Mouse (Mus musculus) urinary bladder, postnatal 14 days (tissue): ENCODE measurements around the gene Serpinf1.
"Not testable (repeated sequence)": the region's sequence is repeated elsewhere in the genome, so short reads cannot be mapped to it uniquely, and the experiment has no call there.

Experiments
- DNase-seq: peaks from one replicate; pipeline ENCODE4 v3.0.0; 2021; ENCODE audit warnings: low spot score

Gene Serpinf1

DNA sequence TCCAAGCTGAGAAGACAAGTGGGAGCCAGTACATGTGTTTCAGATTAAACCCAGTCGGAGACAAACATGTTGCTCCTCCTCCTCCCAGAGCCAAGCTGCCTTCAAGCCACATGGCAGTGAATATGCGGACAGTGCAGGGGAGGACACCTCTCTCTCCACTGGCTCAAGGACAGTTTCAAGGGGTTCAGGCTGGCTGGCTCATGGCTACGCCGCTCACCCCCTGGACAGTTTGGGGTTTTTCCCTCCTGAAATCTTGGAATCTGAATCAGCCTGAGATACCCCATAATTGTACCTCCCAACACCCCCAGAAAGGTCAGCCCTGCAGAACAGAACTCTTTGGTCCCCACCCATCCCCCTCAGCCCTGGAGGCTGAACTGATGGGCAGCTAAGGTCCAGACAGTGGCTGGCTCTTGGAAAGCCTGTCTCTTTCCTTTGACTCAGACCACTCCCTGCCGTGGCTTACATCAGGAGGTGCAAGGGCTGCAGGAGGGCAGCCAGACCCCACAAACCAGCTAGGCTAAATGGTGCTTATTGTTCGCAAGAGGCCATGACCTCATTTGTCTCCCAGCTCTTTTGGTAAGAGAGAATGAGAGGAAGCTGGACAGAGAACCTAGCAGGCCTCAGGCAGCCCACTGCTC lies 1.0 kb downstream of the Serpinf1 start:
- DNase-seq: no peak

GRCm38 (mm10) chr11:75420810-75421374 lies 1.6 kb downstream of the Serpinf1 start:
- DNase-seq: no peak

DNA sequence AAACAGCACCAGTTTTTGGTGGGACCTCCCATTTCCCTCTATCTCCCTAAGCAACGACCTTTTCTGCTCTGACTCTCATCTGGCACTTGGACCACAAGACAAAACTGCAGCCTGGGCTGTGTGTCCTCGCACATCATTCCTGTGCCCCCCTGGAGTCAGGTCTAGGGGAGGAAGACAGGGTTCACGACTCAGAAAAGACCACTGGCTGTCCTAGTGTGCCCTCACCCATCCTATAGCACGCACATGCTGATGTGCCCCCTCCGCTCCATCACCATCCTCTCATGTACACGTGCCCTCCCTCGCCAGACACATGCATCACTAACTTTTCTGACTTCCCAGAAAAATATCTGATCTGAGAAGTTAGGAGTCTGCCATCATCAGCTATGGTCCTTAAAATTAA lies 2.5 kb downstream of the Serpinf1 start:
- no peak for DNase-seq

DNA sequence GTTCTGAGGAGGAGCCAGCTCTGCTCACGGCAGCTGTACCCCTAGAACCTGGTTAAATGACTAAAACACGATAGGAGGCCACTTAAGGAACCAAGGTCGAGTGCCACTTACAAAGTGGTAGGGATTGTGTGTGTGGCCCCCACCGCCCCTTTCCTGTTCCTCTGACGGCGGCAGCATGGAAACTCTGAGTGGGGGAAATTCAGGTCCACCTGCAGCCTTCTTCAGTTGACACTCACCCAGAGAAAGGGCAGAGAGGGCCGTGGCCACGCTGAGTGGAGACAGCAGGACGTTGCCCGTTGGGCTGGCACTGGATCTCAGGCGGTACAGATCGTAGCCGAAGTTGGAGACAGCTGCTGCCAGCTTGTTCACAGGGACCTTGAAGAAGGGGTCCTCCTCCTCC lies 6.5 kb downstream of the Serpinf1 start:
- DNase-seq: no peak

- DNase-seq: no peak
Measured at GRCm38 (mm10) chr11:75415096-75415495, 7.4 kb downstream of the Serpinf1 start.

- no peak for DNase-seq
Measured at GRCm38 (mm10) chr11:75410591-75410990, 11.9 kb downstream of the Serpinf1 start.

DNA sequence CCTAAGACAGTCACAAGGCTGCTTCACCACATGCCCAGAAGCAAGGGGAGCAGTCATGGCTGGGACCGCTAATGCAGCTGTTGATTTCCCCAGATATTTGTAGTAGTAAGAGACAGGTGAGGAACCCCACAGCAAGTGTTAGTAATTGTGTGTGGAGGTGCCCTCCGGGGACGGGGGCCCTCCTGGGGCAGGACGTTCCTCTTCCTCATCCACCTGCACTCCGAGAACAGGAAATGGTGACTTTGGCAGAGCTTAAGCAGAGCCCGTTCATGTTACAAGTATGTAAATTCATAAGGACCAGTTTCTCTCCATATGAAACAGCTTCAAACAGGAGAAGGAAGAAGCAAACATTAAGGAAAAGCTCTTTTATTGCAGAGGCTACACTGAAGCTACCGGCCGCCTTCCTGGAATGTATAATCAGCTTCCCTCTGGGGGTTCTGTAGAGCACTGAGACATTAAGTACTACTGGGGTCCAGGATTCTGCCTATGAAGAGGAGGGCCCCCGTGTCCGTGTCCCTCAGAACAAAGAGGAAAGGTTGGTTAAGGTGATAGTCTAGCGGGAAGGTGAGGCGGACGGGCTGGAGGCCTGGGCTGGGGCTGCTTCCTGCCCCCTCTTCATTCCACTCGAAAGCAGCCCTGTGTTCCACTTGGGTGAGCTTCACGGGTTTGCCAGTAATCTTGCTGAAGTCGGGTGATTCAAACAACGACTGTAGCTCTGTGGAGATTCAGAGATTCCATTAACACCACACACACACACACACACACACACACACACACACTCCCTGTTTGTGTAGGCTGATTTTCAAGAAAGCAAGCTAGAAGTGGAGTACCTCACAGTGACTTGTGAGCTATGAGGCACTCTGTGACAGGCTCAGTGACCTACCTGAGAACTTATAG lies 12.6 kb downstream of the Serpinf1 start:
- no peak for DNase-seq

- DNase-seq: peak; percentile 54
Measured at GRCm38 (mm10) chr11:75406865-75407264, 15.6 kb downstream of the Serpinf1 start.

DNA sequence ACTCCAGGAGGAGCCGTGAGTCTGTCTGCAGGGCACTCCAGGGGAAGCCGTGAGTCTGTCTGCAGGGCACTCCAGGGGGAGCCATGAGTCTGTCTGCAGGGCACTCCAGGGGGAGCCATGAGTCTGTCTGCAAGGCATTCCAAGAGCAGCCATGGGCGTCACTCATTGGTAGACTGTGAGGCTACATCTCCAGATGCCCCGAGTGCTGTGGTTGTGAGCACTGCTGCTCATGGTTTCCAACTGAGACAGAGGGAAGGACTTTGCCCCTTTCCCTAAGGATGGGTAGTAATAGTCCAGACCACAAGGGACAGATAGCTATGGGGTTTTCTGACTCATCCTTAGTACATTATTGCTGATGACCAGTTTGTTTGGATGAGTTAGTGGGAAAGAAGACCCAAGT lies 16.4 kb downstream of the Serpinf1 start:
- DNase-seq: no peak

DNA sequence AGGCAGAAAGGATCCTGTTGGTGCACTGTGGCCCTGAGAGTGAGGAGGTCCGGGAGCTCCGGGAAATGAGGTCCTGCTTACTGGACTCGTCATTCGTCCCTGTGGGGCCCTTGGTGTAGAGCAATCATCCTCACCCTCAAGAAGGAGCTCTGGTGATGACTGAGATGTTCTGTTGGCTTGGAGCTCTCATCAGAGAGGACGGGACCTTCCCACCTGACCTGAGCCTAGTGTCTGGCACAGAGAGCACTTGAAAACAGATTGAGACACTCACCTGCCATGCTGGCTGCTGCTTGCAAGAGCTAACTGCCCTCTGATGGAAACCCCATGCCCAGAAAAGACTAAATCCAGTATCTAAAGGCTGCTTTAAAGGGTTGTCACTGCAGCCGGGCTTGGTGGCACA lies 17.7 kb downstream of the Serpinf1 start:
- DNase-seq: no peak

DNA sequence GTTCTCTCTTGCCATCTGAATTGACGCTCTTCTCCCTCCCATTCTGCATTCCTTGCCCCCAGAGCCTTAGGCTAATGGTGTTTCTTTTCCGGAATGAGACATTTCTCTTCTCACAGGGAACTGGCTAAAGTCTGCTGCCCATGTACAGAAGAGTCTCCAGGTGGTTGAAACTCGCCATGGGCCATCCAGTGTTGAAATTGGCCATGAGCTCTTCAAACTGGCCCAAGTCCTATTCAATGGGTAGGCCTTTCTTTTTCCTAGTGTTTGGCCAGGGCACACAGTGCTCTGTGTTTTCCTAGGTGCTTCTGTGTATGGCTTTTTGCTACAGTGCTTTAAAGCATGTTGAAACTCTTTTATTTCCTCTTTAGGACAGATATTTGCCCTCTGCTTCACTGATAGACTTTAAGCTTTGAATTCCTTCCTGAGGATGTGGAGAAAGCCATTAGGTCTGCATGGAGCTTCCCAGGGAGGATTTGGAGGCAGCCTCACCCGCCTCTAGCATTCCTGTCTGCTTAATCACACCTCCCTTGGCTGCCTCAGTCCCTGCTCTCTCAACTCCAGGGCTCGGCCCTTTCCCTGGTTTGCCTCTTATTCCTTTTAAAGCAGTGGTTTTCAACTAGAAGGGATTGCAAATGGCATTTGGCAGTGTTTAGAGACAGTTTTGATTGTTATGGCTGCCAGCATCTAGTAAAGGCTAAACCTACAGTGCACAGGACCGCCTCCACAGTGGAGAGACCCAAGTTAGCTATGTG lies 19.0 kb downstream of the Serpinf1 start:
- peak; percentile 64 for DNase-seq

DNA sequence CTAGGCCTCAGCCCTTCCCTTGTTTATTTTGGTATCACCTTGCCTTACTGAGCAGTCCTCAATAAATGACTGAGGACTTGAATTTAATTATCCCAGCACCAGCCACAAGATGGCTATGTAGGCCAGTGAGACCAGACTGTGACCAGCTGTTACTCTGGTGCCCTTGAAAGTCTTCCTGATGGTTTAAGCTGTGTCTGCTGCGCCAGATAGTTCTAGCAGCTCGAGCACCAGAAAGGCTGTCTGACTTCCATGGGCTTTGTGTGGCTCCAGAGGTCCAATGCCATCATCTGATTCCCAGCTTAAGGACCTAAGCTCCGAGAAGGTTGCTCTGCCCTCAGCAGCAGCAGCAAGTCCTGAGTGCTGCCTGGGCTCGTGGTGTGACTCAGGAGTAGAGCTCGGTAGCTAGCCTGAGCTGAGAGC lies 20.2 kb downstream of the Serpinf1 start:
- peak; percentile 54 for DNase-seq

DNA sequence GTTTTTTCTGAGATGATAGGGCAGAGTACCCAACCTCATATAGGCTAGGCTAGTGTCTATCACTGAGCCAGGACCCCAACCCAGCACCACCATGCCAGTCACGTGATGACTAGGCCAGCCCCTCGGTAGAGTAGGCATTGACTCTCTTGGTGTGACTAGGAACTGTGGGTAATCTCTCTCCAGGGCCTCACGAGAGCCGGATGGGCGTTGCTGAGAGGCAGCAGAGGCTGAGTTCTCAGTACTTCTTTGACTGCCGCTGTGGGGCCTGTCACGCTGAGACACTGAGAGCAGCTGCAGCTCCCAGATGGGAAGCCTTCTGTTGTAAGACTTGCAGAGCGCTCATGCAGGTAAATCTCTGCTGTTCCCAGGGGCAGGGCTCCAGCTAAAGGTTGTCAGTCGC lies 22.4 kb downstream of the Serpinf1 start:
- DNase-seq: no peak

- peak; percentile 27 for DNase-seq
Measured at GRCm38 (mm10) chr11:75399411-75399841, 23.1 kb downstream of the Serpinf1 start.

DNA sequence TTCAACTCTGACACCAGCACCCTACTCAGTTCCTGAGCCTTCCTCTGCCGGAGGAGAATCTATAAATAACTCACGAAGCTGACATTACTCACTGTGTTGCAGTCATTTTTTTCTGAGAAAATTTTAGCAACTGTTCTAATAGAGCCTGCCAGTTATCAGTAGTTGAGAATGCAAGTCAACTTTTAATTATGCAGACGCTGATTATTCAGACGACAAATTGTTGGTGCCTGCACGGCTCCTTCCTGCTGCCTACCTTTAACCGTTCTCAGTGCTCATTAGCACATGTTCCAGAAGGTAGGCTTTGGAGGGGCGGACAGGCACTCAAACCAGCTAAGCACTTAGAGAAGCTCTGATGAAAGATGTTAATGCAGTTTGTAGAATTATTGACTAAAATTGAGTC lies 25.0 kb downstream of the Serpinf1 start:
- no peak for DNase-seq

DNA sequence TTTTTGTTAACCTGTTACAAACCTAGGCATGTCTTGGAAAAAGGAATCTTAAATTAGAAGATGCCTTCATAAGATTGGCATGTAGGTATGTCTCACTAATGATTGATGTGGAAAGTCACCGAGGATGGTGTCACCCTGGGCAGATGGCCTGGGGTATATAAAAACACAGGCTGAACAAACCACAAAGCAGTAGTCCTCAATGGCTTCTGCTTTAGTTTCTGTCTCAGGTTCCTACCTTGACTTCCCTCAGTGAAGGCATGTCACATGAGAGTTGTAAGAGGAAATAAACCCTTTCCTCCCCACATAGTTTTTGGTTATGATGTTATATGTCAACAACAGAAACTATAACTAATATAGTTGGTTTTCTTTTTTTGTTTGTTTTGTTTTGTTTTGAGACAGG lies 26.9 kb downstream of the Serpinf1 start:
- no peak for DNase-seq

DNA sequence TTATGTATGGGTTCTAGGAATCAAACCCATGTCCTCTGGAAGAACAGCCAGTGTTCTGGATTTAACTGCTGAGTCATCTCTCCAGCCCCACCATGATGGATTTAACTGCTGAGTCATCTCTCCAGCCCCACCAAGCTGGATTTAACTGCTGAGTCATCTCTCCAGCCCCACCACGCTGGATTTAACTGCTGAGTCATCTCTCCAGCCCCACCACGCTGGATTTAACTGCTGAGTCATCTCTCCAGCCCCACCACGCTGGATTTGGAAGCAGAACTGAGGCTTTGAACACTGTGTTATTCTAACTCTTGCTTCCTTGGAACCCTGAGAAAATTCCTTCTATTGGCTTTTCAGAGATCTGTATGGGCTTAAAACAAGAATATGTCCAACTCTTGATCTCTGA lies 39.0 kb downstream of the Serpinf1 start:
- DNase-seq: not testable (repeated sequence)

- DNase-seq: not testable (repeated sequence)
Measured at GRCm38 (mm10) chr11:75378786-75379185, 43.7 kb downstream of the Serpinf1 start.

DNA sequence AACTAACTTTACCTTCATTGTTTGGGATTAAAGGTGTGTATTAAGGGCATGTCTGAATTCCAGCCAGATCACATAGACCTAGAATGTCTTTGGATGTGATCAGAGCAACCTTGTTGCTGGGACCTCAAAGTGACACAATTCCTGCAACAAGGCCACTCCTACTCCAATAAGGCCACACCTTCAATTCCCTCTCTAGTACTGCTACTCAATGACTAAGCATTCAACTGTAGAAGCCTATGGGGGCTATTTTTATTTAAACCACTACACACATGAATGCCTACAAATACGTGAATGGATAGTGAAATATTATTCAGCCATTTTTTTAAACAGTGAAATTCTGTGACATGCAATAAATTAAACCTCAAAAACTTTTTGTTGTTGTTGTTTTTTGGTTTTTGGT lies 45.4 kb downstream of the Serpinf1 start:
- DNase-seq: no peak
